Mouse (Mus musculus) small intestine, adult 2 months (tissue): ENCODE data around the gene Gm2001. TPM values are rescaled to one million over a fixed set of nuclear protein-coding genes. Genes with fewer than 3 reads are reported as not detected.

ENCODE experiments used
- polyA plus RNA-seq: library from polyadenylated mRNA; depleted of rRNA; stranded (reverse); fragments of >200 nt; gene quantifications from 2 replicates; pipeline ENCODE4 v1.2.3, GENCODE M21; 2012; rRNA removed

Gm2001 gene
- polyA plus RNA-seq, 1 experiment: not detected

Other genes starting within 250 kb of the Gm2001 start
- not detected in 2 replicates for gene Oog1, start 239.7 kb downstream of the Gm2001 start, polyA plus RNA-seq
- not detected in 2 replicates for gene Gm4027, start 223.5 kb downstream of the Gm2001 start, polyA plus RNA-seq
- gene Gm16381, start 197.7 kb downstream of the Gm2001 start, polyA plus RNA-seq: not detected in 2 replicates
- not detected in 2 replicates for gene Gm21319, start 66.6 kb downstream of the Gm2001 start, polyA plus RNA-seq
- gene Gm21936, start 46.8 kb downstream of the Gm2001 start, polyA plus RNA-seq: not detected in 2 replicates
- not detected in 2 replicates for gene BB287469, start 25.8 kb downstream of the Gm2001 start, polyA plus RNA-seq
- gene Gm2016, start 31.7 kb upstream of the Gm2001 start, polyA plus RNA-seq: not detected in 2 replicates
- gene Gm2022, start 53.0 kb upstream of the Gm2001 start, polyA plus RNA-seq: not detected in 2 replicates
- not detected in 2 replicates for gene Gm2035, start 77.5 kb upstream of the Gm2001 start, polyA plus RNA-seq
- gene Gm2042, start 111.7 kb upstream of the Gm2001 start, polyA plus RNA-seq: not detected in 2 replicates
- not detected in 2 replicates for gene Gm2075, start 169.5 kb upstream of the Gm2001 start, polyA plus RNA-seq
- not detected in 2 replicates for gene Gm6803, start 176.4 kb upstream of the Gm2001 start, polyA plus RNA-seq
- not detected in 2 replicates for gene Gm2056, start 184.7 kb upstream of the Gm2001 start, polyA plus RNA-seq
- gene Gm16368, start 241.4 kb upstream of the Gm2001 start, polyA plus RNA-seq: not detected in 2 replicates